Mouse (Mus musculus): ENCODE data around the gene En2. TPM values are rescaled to one million over a fixed set of nuclear protein-coding genes. Genes with fewer than 3 reads are reported as not detected.

En2 gene
- polyA plus RNA-seq, 1 experiment from 2014 or later, result 0.22 TPM

- Histone ChIP-seq H3K9ac (replicated peaks; ENCODE audit: low read length) (no peak overlapping the region), H3K36me3 (replicated peaks; ENCODE audit: control insufficient read depth, insufficient read depth, low read depth, low read length) (no peaks in the 10 kb centered on the region), H3K4me3 (ENCODE audit: low read depth, low read length) (no peak overlapping the region), H3K27ac (replicated peaks; ENCODE audit: low read depth, low read length) (no peak overlapping the region), H3K27me3 (ENCODE audit: control insufficient read depth, insufficient read depth, low read length) (peaks cover 1% of the 10 kb centered on the region; the same call in 1 of the 2 replicates), H3K4me1 (ENCODE audit: control insufficient read depth, insufficient read depth, low read length) (no peaks in the 10 kb centered on the region), H3K4me2 (ENCODE audit: low read depth, low read length) (no peak overlapping the region), H3K9me3 (replicated peaks; ENCODE audit: control insufficient read depth, low read length) (no peaks in the 10 kb centered on the region)
- 75% methylated on average over 1 of the region's 1 CpGs for WGBS
- no peak for ATAC-seq (replicated peaks; ENCODE audit: insufficient number of reproducible peaks, low FRiP score, low TSS enrichment, low read depth)
- DNase-seq (ENCODE audit: low spot score), result no peak
Observed at GRCm38 (mm10) chr5:28219596-28219995, 54.1 kb downstream of the En2 start.

Other genes with a start within 250 kb of the En2 start
- gene Insig1, start 94.3 kb upstream of the En2 start, polyA plus RNA-seq (2014; fragmentation: Nextera tagmentation; extraction: Ambion mirVana), result 89.2 and 95.2 TPM in 2 replicates
- 3.0 and 13.5 TPM in 2 replicates for gene Cnpy1, start 80.1 kb downstream of the En2 start, polyA plus RNA-seq (2014; fragmentation: Nextera tagmentation; extraction: Ambion mirVana)
- gene Rbm33, start 151.4 kb downstream of the En2 start, polyA plus RNA-seq (2014; fragmentation: Nextera tagmentation; extraction: Ambion mirVana), result 15.3 and 17.6 TPM in 2 replicates